Mouse (Mus musculus): ENCODE data around the gene Cenpe.

GRCm38 (mm10) chr3:135200409-135201303 is 11.7 kb upstream of the Cenpe start:
- no peak for TF ChIP-seq CTCF (IDR thresholded peaks at IDR 0.05; ENCODE audit: low read depth, low read length)
- TF ChIP-seq GATA2 (IDR thresholded peaks at IDR 0.05; ENCODE audit: borderline replicate concordance, low read depth, low read length): no peak
- no peak for TF ChIP-seq GATA1 (IDR thresholded peaks at IDR 0.05; ENCODE audit: borderline replicate concordance, low read length)
- TF ChIP-seq POLR2AphosphoS5 (IDR thresholded peaks at IDR 0.05; ENCODE audit: insufficient replicate concordance, low read depth, low read length): no peak

Data from G1E (cell line).